Mouse (Mus musculus): ENCODE results near the gene Nacc1. TPM values are rescaled to one million over a fixed set of nuclear protein-coding genes. Genes with fewer than 3 reads are reported as not detected.

Nacc1 gene
- total and polyA plus RNA-seq, 3 experiments: 42.5 to 106 TPM; not detected in 1

GRCm38 (mm10) chr8:84661458-84661871 is 26.2 kb downstream of the Nacc1 start:
- H3K36me3 ChIP-seq (ENCODE audit: control insufficient read depth in 1 of 2, insufficient read depth in 2 of 2, low read length in 2 of 2): peaks cover 0 to 22% of the 10 kb centered on the region in 2 experiments; a peak in 2 of 4 replicates
- peak overlapping the region; percentile 67 to 93 for H3K4me3 ChIP-seq (ENCODE audit: control insufficient read depth in 1 of 2, insufficient read depth in 1 of 2, low read depth in 2 of 2, low read length in 2 of 2)
- peak overlapping the region; percentile 88 for H3K9ac ChIP-seq (ENCODE audit: control insufficient read depth, low read depth, low read length, poor library complexity, severe bottlenecking)
- no peaks in the 10 kb centered on the region for H3K9me3 ChIP-seq (replicated peaks; ENCODE audit: insufficient read depth, low read length)
- H3K4me1 ChIP-seq (ENCODE audit: control insufficient read depth in 1 of 2, insufficient read depth in 2 of 2, low read length in 2 of 2): peaks cover 5 to 31% of the 10 kb centered on the region in 2 experiments
- H3K27ac ChIP-seq (ENCODE audit: control insufficient read depth, low read depth, low read length): peak overlapping the region; percentile 92
- no peaks in the 10 kb centered on the region for H3K27me3 ChIP-seq (ENCODE audit: control insufficient read depth in 1 of 2, insufficient read depth in 2 of 2, low read length in 2 of 2)
- peaks cover 48% of the 10 kb centered on the region for H3K79me2 ChIP-seq (ENCODE audit: control insufficient read depth, insufficient read depth, low read length, poor library complexity)
- peak; percentile 91 for DNase-seq (ENCODE audit: low read depth, low spot score)
- TF ChIP-seq MYC (IDR thresholded peaks at IDR 0.05; ENCODE audit: low read depth, low read length) (no peak; the same call in 1 of the 2 replicates), POLR2AphosphoS2 (IDR thresholded peaks at IDR 0.05; ENCODE audit: low read length) (no peak; the same call in 1 of the 2 replicates), USF1 (IDR thresholded peaks at IDR 0.05; ENCODE audit: low read depth, low read length) (no peak), GABPA (IDR thresholded peaks at IDR 0.05; ENCODE audit: low read depth, low read length) (no peak), BHLHE40 (IDR thresholded peaks at IDR 0.05; ENCODE audit: borderline replicate concordance, low read depth, low read length) (0 out of 2 replicates have a peak, but pooled peaks have one; percentile 8), ETS1 (IDR thresholded peaks at IDR 0.05; ENCODE audit: low read depth, low read length) (peak; percentile 84), CTCF (IDR thresholded peaks at IDR 0.05 in 2 of 3, conservative IDR thresholded peaks at IDR 0.05 in 1 of 3; ENCODE audit: control insufficient read depth in 1 of 3, insufficient read depth in 1 of 3, low read depth in 2 of 3, low read length in 3 of 3, poor library complexity in 1 of 3, severe bottlenecking in 1 of 3) (no peak), POLR2AphosphoS5 (IDR thresholded peaks at IDR 0.05; ENCODE audit: borderline replicate concordance, low read depth, low read length) (no peak), USF2 (IDR thresholded peaks at IDR 0.05; ENCODE audit: borderline replicate concordance in 1 of 2, insufficient read depth in 1 of 2, low read depth in 1 of 2, low read length in 2 of 2) (no peak), RCOR1 (IDR thresholded peaks at IDR 0.05; ENCODE audit: low read depth, low read length) (no peak), ZC3H11A (IDR thresholded peaks at IDR 0.05; ENCODE audit: low read depth, low read length) (no peak), ZKSCAN1 (IDR thresholded peaks at IDR 0.05; ENCODE audit: low read depth, low read length) (no peak), TBP (IDR thresholded peaks at IDR 0.05; ENCODE audit: low read depth, low read length) (no peak), RAD21 (IDR thresholded peaks at IDR 0.05; ENCODE audit: low read depth, low read length) (no peak), SIN3A (IDR thresholded peaks at IDR 0.05; ENCODE audit: low read length) (peak; percentile 81), POLR2A (IDR thresholded peaks at IDR 0.05; ENCODE audit: control insufficient read depth in 1 of 2, insufficient read depth in 1 of 2, low read depth in 1 of 2, low read length in 2 of 2, poor library complexity in 1 of 2) (peak; percentile 32 to 45; a peak in 3 of 4 replicates), ZNF384 (IDR thresholded peaks at IDR 0.05; ENCODE audit: low read depth, low read length) (no peak), UBTF (IDR thresholded peaks at IDR 0.05; ENCODE audit: borderline replicate concordance, insufficient read depth, low read depth, low read length) (no peak), SMC3 (IDR thresholded peaks at IDR 0.05; ENCODE audit: low read depth, low read length) (no peak), CHD2 (IDR thresholded peaks at IDR 0.05; ENCODE audit: low read length) (no peak), GATA1 (IDR thresholded peaks at IDR 0.05; ENCODE audit: low read depth, low read length) (no peak), MXI1 (IDR thresholded peaks at IDR 0.05; ENCODE audit: low read depth, low read length) (peak; percentile 69; the same call in 1 of the 2 replicates), NRF1 (IDR thresholded peaks at IDR 0.05; ENCODE audit: insufficient read depth, low read depth, low read length, poor library complexity, severe bottlenecking) (peak; percentile 15; the same call in 1 of the 2 replicates), MAX (IDR thresholded peaks at IDR 0.05; ENCODE audit: low read length) (peak; percentile 40; the same call in 1 of the 2 replicates), TCF12 (IDR thresholded peaks at IDR 0.05; ENCODE audit: low read depth, low read length) (no peak), NELFE (IDR thresholded peaks at IDR 0.05; ENCODE audit: low read depth, low read length) (peak; percentile 56), JUND (IDR thresholded peaks at IDR 0.05; ENCODE audit: low read depth, low read length) (no peak), E2F4 (IDR thresholded peaks at IDR 0.05; ENCODE audit: borderline replicate concordance, low read depth, low read length) (no peak), HCFC1 (IDR thresholded peaks at IDR 0.05; ENCODE audit: low read depth, low read length) (no peak; the same call in 1 of the 2 replicates), MYB (IDR thresholded peaks at IDR 0.05; ENCODE audit: low read depth, low read length) (no peak), MAZ (IDR thresholded peaks at IDR 0.05; ENCODE audit: low read depth, low read length) (no peak), EP300 (IDR thresholded peaks at IDR 0.05; ENCODE audit: low read depth in 1 of 2, low read length in 2 of 2) (peak in 1 of 2 experiments; percentile 66; a peak in 2 of 4 replicates), CHD1 (IDR thresholded peaks at IDR 0.05; ENCODE audit: low read depth, low read length) (peak; percentile 79; the same call in 1 of the 2 replicates), ZMIZ1 (IDR thresholded peaks at IDR 0.05; ENCODE audit: low read depth, low read length) (no peak), KAT2A (conservative IDR thresholded peaks at IDR 0.05; ENCODE audit: low read depth, low read length) (no peak), TAL1 (IDR thresholded peaks at IDR 0.05; ENCODE audit: low read length) (no peak), MAFK (IDR thresholded peaks at IDR 0.05; ENCODE audit: borderline replicate concordance, low read depth, low read length) (no peak; the same call in 1 of the 2 replicates)
